Mouse (Mus musculus) embryonic facial prominence, embryonic 11.5 days (tissue): ENCODE measurements around the gene Slc30a2. TPM values are rescaled to one million over a fixed set of nuclear protein-coding genes. Genes with fewer than 3 reads are reported as not detected.

Experiments used
- ATAC-seq: fragments of 200-750 bp; cut with Nextera tagmentation; replicated peaks from 2 replicates; pipeline ENCODE4 v1.8.0; 2017; ENCODE audit warnings: low read depth; ENCODE audit not compliant: insufficient number of reproducible peaks, low FRiP score, low TSS enrichment
- DNase-seq: peaks from one replicate; pipeline ENCODE4 v3.0.0-alpha.2; 2015; ENCODE audit warnings: low spot score
- H3K27ac ChIP-seq: fragments of 300-500 bp; sonication (generic); replicated peaks from 2 replicates; pipeline ENCODE4 v1.5.1; 2014; ENCODE audit warnings: mild to moderate bottlenecking, low read depth, low read length, control low read depth
- H3K27me3 ChIP-seq: fragments of 300-500 bp; sonication (generic); 2 replicates; pipeline ENCODE4 v1.6.1; 2014; ENCODE audit warnings: mild to moderate bottlenecking, low read length, moderate library complexity, mixed read lengths; ENCODE audit not compliant: control insufficient read depth, insufficient read depth
- H3K36me3 ChIP-seq: fragments of 300-500 bp; sonication (generic); replicated peaks from 2 replicates; pipeline ENCODE4 v1.6.1; 2014; ENCODE audit warnings: low read depth, mild to moderate bottlenecking, low read length, moderate library complexity, mixed read lengths; ENCODE audit not compliant: control insufficient read depth, insufficient read depth
- H3K4me1 ChIP-seq: fragments of 300-500 bp; sonication (generic); 2 replicates; pipeline ENCODE4 v1.6.1; 2014; ENCODE audit warnings: low read length, mixed read lengths; ENCODE audit not compliant: control insufficient read depth, insufficient read depth
- H3K4me2 ChIP-seq: fragments of 300-500 bp; sonication (generic); 2 replicates; pipeline ENCODE4 v1.6.1; 2014; ENCODE audit warnings: low read depth, mild to moderate bottlenecking, control low read depth, low read length, moderate library complexity
- H3K4me3 ChIP-seq: fragments of 300-500 bp; sonication (generic); 2 replicates; pipeline ENCODE4 v1.5.1; 2014; ENCODE audit warnings: low read depth, low read length, control low read depth
- H3K9ac ChIP-seq: fragments of 300-500 bp; sonication (generic); replicated peaks from 2 replicates; pipeline ENCODE4 v1.6.1; 2014; ENCODE audit warnings: mild to moderate bottlenecking, control low read depth, low read length
- H3K9me3 ChIP-seq: fragments of 300-500 bp; sonication (generic); replicated peaks from 2 replicates; pipeline ENCODE4 v1.6.1; 2016; ENCODE audit warnings: mild to moderate bottlenecking, low read length, inconsistent platforms, mixed read lengths; ENCODE audit not compliant: control insufficient read depth
- WGBS: fragments of 180-500 bp; shearing (Covaris S2); extraction: QIAGEN DNeasy Blood & Tissue Kit; methylation state at CpG from one replicate; pipeline ENCODE4 v1.1.7; 2014; 5-methylcytosine and 5-hydroxymethylcytosine counted together
- polyA plus RNA-seq: library from polyadenylated mRNA; unstranded; fragments of >200 nt; fragmentation: Nextera tagmentation; extraction: Ambion mirVana; gene quantifications from 2 replicates; pipeline ENCODE4 v1.2.1, GENCODE M21; 2014

Slc30a2 gene
- polyA plus RNA-seq, 1 experiment from 2014 or later = 0.07 TPM

DNA sequence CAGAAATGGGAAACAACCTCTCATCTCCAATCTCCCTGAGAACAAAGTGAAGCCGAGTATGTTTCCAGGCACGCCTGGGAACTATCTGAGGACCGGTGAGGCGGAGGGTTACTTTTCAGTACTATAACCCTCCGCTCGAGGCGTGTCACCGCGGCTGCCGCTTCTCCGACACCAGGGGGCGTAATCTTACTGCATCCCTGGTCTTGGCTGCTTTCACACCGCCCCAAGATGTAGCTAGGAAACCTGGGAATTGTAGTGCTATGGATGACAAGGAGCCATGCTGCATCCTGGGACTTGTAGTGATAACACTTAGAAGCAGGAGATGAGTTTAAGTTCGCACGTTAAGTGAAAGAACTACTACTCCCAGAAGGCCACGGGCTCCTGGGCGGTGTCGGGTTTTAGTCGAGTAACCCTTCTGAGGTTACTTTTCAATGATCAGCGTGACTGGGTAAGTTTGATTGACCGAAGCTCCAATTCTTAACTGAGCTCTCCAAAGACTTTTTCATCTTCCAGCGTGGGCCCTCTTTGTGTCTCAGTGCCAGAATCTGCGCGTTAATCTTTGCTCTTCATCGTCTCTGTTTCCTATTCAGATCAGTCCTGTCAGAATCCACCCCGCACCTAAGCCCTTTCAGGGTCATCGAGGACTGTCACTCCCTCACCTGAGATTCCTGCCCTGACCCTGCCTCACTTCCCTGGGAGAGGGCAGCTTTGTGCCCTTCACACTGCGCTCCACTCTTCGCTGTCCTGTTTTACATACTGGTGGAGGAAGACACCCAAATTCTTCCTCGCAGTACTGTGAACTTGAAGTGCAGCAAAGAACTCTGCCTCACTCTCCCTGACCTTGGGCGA is 53.2 kb downstream of the Slc30a2 start, which contains the start of gene Pafah2:
TSS of gene Pafah2 (plus strand) at position 344 of the 849 bp plus-strand sequence.
- Histone ChIP-seq H3K27ac (no peak within 1 kb of the TSS), H3K4me2 (peak within 1 kb of the TSS; percentile 91), H3K36me3 (no peaks in the 10 kb centered on the region), H3K27me3 (no peaks in the 10 kb centered on the region), H3K4me3 (peak within 1 kb of the TSS; percentile 49), H3K4me1 (no peaks in the 10 kb centered on the region), H3K9ac (peak within 1 kb of the TSS; percentile 67), H3K9me3 (no peaks in the 10 kb centered on the region)
- DNase-seq (peak; percentile 99), ATAC-seq (peak; percentile 98)
- WGBS = under 1% methylated on average over 31 of the region's 31 CpGs

GRCm38 (mm10) chr4:134397121-134397520 is 54.1 kb downstream of the Slc30a2 start:
- Histone ChIP-seq H3K4me3 (0 out of 2 replicates have a peak overlapping the region, but pooled peaks have one; percentile 14), H3K4me1 (no peaks in the 10 kb centered on the region), H3K27ac (no peak overlapping the region), H3K4me2 (peak overlapping the region; percentile 11; the same call in 1 of the 2 replicates), H3K9me3 (no peaks in the 10 kb centered on the region), H3K9ac (0 out of 2 replicates have a peak overlapping the region, but pooled peaks have one; percentile 14), H3K27me3 (no peaks in the 10 kb centered on the region), H3K36me3 (no peaks in the 10 kb centered on the region)
- ATAC-seq (no peak), DNase-seq (no peak)
- whole genome bisulfite sequencing = 32% methylated on average over 7 of the region's 7 CpGs

DNA sequence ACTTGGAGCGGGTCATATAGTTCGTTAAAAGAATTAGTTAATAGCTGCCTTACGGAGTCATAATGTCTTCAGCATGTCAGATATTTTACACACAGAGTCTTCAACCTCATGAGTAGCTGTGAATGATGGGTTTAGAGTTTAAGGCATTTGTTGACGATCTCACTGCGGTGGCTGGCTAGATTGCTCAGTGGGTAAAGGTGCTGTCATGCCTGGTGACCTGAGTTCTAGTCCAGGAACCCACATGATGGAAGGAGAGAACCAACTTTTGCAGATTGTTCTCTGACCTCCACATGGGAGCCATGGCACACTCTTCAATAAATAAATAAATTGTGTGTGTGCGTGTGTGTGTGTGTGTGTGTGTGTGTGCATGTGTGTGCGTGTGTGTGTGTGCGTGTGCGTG is 54.8 kb downstream of the Slc30a2 start:
- Histone ChIP-seq H3K4me3 (no peak overlapping the region), H3K36me3 (no peaks in the 10 kb centered on the region), H3K9ac (no peak overlapping the region), H3K9me3 (no peaks in the 10 kb centered on the region), H3K27ac (no peak overlapping the region), H3K4me1 (no peaks in the 10 kb centered on the region), H3K27me3 (no peaks in the 10 kb centered on the region), H3K4me2 (no peak overlapping the region)
- WGBS = 89% methylated on average over 9 of the region's 9 CpGs
- no peak for ATAC-seq
- no peak for DNase-seq

DNA sequence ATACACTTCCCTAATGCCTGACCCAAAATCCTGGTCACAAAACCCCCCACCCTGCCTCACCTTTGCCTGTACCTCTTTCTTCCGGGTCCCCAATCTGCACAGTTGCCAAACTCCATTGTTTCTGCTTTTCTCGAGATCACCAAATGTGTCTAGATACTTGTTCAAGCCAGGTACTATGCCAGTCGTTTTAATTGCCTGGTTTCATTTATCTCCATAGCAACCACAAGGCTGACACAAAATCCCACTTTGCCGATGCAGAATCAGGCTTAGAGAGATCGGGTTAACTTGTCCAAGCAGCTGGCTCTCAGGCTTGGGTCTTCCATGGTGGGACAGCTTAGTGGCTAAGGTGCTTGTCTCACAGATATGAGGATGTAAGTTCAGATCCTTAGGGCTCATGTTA is 57.2 kb downstream of the Slc30a2 start:
- Histone ChIP-seq H3K9me3 (no peaks in the 10 kb centered on the region), H3K27me3 (no peaks in the 10 kb centered on the region), H3K9ac (no peak overlapping the region), H3K27ac (no peak overlapping the region), H3K4me2 (no peak overlapping the region), H3K4me3 (no peak overlapping the region), H3K36me3 (no peaks in the 10 kb centered on the region), H3K4me1 (no peaks in the 10 kb centered on the region)
- ATAC-seq (no peak), DNase-seq (no peak)
- 36% methylated on average over 5 of the region's 5 CpGs for WGBS

DNA sequence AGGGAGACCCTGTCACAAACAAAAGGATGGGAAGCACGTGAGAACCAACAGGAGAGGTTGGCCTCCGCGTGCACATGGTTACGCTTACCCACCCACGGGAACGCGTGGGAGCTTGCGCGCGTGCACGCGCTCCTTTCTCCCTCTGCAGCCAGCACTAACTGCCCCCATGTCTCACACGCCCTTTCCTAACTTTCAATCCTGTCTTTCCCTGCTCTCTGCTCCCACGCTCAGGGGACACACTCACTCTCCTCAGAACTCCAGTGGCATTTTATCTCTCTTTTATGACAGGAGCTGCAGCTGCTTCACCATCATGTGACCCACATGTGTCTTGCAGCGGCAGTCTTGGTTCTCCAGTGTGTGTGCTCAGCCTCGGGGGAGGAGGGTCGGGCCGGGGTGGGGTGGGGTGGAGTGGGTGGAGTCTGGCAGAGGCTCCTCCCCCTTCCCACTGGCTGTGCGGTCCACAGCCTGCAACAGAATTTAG is 58.2 kb downstream of the Slc30a2 start:
- Histone ChIP-seq H3K27me3 (no peaks in the 10 kb centered on the region), H3K9me3 (no peaks in the 10 kb centered on the region), H3K4me3 (peak overlapping the region; percentile 30), H3K27ac (no peak overlapping the region), H3K4me1 (no peaks in the 10 kb centered on the region), H3K36me3 (no peaks in the 10 kb centered on the region), H3K9ac (peak overlapping the region; percentile 7; the same call in 1 of the 2 replicates), H3K4me2 (peak overlapping the region; percentile 68)
- 5% methylated on average over 19 of the region's 19 CpGs for WGBS
- ATAC-seq (0 out of 2 replicates have a peak, but pooled peaks have one; percentile 58), DNase-seq (peak; percentile 72)

DNA sequence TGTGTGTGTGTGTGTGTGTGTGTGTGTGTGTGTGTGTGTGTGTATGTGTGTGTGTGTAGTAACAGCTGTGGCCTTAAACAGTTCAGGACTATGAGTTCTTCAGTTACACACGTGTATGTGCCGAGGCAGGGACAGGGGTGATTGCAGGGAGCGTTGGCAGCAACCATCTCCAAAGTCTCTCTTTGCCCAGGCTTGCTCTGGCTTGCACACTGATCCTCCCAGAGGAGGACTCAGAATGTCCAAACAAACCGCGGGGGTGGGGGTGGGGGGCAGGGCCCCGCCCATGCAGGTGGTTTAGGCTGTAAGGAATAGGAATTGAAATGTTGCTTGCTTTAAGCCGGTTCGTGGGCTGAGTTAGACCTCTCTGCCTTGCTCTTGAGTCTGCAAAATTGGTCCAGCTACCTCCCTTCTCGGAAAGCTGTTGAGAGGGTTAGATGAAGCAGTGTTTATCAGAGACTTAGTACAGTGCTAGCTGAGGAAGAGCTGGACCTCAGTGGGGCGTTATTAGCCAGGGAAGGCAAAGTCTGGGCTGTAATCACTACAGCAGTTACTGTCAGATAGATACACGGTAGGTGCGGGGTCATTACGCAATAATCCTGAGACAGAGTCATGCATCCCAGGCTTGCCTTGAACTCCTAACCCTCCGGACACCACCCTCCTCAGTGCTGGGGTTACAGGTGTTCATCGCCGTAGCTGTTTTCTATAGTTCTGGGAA is 59.0 kb downstream of the Slc30a2 start:
- Histone ChIP-seq H3K36me3 (no peaks in the 10 kb centered on the region), H3K9ac (no peak overlapping the region; the same call in 1 of the 2 replicates), H3K4me1 (no peaks in the 10 kb centered on the region), H3K4me3 (no peak overlapping the region), H3K9me3 (no peaks in the 10 kb centered on the region), H3K27me3 (no peaks in the 10 kb centered on the region), H3K4me2 (no peak overlapping the region; the same call in 1 of the 2 replicates), H3K27ac (no peak overlapping the region)
- ATAC-seq (no peak), DNase-seq (no peak)
- 68% methylated on average over 16 of the region's 16 CpGs for WGBS

DNA sequence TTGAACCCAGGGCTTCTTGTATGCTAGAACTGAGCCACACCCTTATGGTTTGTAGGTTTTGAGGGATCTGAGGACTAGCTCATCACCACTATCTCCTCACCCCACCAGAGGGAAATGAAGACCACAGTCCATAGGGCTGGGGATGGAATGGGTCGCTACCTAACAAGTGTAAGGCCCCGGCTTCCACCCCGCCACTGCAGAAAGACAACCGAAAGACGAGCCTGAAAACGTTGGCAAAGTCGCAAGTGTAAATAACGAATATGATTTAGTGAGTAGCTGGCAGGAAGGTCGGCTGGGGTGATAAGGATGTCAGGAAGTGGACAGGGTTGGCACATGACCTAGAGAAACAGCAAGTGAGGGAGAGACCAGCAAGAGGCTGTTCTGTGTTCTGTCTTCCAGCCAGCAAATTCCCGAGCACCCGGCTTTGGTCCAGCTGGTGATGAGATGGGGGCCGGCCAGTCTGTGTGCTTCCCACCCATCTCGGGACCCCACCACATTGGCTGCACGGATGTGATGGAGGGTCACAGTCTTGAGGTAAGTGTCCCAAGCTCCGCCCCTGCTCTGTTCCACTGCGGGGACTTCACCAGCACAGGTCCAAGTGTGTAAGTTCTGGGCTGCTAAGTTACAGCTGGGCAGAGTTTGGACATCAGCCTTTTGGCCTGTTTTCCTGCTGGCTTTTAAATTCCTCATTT is 59.7 kb downstream of the Slc30a2 start:
- DNase-seq = no peak
- WGBS = 82% methylated on average over 16 of the region's 16 CpGs
- no peak overlapping the region for H3K4me3 ChIP-seq
- H3K4me1 ChIP-seq = no peaks in the 10 kb centered on the region
- no peak overlapping the region for H3K9ac ChIP-seq
- no peaks in the 10 kb centered on the region for H3K27me3 ChIP-seq
- no peaks in the 10 kb centered on the region for H3K36me3 ChIP-seq
- ATAC-seq = no peak
- no peaks in the 10 kb centered on the region for H3K9me3 ChIP-seq
- H3K27ac ChIP-seq = no peak overlapping the region
- H3K4me2 ChIP-seq = no peak overlapping the region
